Mouse (Mus musculus) retina, embryonic 14.5 days (tissue): ENCODE measurements around the gene Camkk2.

ENCODE experiments used
- DNase-seq: peaks from one replicate; pipeline ENCODE4 v3.0.0-alpha.2; 2015; ENCODE audit warnings: low spot score

Gene Camkk2

DNA sequence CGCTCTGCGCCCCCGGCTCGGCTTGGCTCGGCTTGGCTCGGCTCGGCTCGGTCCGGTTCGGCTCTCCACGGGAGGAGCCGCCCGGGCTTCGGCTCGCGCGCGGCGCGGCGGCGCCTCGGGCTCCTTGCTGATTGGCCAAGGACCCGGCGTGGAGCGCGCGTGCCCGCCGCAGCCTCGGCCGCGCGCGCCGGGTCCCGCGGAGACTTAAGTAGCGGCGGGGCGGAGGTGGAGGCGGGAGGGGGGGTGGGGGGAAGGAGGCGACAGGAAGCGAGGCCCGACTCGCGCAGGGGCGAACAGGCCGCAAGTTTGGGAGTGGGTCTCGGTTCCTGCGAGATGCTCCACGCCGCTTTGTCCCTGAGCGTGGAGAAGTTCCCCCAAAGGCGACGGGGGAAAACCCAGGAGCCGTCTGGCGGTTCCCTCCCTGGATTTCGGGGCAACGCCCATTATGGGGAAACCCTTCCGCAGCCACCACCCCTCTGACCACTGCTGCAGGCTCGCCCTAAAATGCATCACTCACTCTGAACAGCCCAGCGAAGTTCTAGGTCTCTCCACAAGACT is at the start of gene Camkk2:
Gene Camkk2, minus strand, starts transcription at position 133 of the 558 bp plus-strand sequence.
- DNase-seq: peak; percentile 84

DNA sequence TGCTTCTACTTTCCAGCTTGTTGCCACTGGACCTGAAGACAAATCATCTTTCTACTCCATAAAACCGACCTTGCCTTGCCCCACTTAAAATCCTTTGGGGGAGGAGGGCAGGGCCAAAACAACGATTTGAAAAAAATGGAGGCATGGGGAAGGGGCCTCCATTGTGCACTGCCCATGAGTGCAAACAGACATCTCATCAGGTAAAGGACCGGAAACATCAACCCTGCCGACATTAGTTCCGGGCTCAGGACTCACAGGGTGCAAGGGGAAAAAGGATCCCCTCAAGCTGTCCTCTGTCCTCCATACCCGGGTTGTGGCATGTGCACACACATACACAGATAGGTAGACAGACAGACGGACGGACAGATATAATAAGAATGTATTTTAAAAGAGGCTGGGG is 45.9 kb upstream of the Camkk2 start:
- DNase-seq: no peak

DNA sequence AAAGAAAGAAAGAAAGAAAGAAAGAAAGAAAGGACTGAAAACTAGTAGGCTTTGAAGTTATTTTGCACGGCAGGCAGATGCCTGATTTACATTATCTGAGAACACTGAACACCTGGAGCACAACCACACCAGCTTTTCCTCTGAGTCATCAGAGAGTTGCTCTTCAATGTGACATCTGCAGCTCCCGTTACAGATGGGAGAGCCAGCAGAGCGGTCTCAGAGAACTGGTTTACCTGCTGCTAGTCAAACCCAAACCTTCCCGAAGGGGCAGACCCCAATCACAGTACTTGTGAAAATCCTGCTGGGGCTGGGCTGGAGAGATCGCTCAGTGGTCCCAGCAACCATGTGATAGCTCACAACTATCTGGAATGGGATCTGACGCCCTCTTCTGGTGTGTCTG is 45.2 kb upstream of the Camkk2 start:
- no peak for DNase-seq

DNA sequence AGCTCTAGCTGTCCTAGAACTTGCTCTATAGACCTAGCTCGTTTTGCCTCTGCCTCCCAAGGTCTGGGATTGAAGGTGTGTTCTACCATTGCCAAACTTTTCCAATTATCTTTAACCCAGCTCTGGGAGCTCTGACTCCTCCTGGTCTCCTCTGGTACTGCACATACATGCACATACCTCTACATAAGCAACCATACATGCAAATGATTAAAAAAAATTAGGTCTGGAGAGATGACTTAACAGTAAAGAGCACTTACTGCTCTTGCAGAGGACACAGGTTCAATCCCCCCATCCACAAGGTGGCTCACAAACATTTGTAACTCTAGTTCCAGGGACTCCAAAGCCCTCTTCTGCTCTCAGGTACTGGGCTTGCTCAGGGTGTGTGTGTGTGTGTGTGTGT is 44.8 kb upstream of the Camkk2 start:
- no peak for DNase-seq

DNA sequence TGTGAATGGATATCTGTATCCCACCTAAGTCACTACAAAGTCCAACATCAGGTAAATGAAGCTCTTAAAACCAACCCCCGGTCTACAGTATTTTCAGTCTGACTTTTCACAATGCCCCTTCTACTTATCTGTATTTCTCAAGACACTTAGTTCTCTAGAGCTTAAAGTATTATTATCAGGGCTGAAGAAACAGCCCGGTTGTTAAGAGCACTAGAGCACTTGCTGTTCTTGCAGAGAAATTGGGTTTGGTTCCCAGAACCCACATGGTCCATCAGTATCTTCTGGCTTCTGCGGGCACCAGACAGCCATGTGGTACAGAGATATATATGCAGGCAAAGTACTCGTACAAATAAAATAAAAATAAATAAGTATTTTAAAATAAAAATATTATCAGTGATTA is 43.2 kb upstream of the Camkk2 start:
- no peak for DNase-seq

DNA sequence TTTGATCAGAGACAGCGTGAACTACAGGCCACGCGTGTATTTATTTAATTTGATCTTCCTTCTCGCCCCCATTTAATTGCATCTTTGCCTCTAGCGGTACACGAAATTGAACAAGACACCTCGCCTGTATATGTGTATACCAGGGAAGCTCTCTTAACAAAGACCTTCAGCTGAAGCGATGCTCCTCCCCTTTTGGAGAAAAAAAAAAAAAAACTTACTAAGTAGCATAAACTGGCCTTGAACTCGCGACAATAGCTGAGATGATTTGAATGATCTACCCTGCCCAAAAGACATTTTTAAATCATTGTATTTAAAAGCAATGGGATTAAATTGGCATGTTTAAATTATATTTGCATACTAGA is 42.3 kb upstream of the Camkk2 start:
- no peak for DNase-seq

DNA sequence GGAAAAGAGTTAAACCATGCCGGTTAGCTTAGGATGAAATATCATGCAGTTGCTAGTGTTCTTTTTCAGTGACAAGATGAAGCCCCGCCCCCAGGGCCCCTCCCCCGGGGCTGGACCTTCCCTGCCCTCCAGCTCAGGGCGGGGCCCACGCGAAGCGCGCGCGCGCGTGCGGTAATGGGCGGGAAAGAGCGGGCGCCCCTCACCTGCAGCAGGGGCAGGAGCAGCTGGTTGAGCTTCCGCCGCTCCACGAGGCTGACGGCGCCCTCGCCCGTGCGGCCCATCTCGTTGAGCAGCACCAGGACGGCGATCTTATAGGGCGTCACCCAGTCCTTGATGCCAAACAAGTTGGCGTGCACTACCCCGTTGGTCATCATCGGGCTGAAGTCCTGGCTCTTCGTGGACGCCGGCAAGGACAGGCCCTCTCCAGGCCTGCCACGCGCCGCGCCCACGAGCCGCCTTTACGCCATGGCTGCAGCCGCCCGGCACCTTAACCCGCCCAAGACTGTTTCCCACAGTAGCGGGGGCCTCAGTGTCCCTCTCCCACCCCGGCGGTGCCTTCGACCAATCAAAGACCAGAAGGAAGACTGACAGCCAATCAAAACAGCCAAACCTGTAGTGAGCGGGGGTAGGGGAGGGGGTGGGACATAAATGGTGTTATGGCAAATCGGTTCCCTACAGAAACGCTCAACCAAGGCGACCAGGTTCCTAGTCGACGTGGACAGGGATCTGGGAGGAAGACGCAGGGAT is 41.7 kb upstream of the Camkk2 start, which contains the start of gene Anapc5:
Gene Anapc5, minus strand, starts transcription at position 563 of the 747 bp plus-strand sequence.
- peak; percentile 96 for DNase-seq

DNA sequence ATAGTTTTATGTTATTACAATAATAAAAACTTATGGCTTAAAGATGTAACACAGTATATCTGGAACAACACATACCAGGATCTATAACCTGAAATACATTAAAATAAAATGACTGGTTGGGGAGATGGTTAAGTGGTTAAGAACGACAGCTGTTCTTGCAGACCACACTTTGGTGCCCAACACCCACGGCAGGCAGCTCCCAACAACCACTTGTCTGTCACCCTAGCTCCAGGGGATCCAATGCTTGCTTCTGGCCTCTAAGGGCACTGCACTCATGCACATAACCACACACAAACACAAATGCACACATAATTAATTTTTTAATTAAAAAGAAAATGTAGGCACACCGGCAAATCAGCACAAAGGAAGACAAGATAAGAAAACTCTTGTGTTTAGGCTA is 33.5 kb upstream of the Camkk2 start:
- no peak for DNase-seq

DNA sequence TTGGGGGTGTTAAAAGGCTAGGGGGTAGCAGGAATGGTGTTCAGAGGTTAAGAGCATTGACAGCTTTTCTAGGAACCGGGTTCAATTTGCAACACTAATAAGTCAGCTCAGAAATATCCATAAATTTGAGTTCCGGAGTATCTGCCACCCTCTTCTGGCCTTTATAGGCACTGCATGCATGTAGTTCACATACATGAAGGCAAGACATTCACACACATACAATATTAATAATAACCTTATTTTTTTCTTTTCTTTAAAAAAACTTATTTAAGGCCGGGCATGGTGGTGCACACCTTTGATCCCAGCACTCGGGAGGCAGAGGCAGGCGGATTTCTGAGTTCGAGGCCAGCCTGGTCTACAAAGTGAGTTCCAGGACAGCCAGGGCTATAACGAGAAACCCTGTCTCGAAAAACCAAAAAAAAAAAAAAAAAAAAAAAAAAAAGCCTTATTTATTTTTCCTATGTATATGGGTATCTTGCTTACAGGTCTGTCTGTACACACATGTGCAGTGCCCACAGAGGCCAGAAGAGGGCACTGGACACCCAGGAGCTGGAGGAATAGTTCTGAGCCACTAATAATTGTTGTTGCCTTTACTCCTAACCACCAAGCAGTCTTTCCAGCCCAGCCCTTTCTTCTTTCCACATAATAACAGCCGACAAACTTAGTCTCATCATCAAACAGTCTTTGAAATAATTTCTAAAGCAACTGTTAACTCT is 32.3 kb upstream of the Camkk2 start:
- DNase-seq: peak; percentile 76

DNA sequence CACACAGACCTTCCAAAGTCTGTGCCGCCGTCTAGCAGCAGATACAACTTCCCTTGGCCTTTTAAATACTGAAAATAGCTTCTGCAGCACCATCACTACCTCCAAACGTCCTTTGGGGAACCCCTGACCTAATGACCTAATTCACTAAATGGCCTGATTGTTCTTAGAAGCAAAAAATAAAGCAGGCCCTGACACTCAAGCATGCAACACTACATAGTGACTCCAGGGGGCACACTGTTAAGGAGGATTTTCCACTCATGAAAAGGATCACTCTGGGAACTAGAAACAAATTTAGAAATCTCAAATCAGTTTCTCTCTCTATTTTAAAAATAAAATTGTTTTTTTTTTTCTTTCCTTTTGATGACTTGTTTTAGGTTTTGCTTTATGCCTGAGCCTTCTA is 26.3 kb upstream of the Camkk2 start:
- DNase-seq: peak; percentile 62

DNA sequence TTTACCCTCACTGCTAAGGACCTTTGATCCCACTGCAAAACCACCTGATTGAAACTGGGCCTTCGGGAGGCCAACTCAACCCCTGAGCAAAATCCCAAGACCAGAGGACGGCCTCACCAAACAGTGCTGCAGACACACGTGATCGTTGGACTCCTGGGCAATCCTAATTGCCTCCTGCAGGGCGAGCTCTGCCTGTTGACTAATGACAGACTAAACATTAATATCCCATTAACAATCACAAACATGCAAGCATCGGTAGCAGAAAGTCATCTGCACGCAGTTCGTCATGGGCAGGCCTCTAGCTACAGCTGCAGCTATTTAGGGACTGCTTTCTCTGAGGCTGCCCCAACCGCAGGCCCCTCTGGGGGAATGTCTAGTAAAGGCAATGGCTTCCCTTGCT is 23.5 kb upstream of the Camkk2 start:
- DNase-seq: no peak

DNA sequence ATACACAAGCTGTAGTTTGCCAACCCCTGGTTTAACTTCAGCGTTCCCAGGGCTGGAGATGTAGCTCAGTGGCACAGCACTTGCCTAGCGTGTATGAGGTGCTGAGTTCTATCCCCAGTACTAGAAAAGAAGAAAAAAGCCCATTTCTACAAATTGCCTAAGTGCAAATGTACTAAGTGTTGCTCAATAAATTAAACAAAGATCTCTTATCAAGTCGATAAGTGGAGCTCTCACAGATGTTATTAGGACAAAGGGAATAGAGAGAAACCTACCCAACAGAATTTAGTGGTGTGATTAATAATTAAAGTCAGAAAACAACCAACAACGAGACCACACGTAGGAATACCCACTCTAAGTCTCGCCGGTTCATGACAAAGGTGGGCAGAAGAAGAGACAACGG is 22.5 kb upstream of the Camkk2 start:
- no peak for DNase-seq

DNA sequence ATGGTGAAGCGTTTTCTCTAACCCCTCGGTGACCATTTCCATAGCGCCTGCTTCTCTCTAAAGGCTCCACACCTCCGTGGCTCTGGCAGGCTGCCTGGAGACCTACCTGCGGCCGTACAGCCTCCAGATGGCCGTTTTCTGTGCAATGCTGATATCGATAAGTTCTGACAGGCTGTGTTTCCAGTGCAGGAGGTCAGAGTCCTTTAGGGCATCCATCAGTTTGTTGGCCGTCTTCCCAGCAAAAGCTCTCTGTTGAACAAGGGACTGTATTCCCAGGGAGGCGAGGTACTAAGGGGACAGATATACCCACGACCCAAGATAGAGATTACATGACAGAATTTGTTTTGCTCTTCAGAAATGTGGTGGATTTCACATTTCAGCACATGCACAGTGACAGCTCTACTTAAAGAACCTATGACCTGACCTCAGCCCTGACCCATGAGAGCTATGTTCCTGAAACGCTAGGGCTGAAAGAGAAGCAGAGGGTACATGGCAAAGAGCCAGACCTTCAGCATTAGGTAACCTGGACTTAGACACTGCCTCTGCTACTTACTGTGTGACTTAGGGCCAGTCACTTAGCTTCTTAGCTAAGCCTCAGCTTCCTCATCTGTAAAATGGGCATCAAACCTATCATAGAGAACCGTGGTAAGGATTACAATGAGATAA is 21.3 kb upstream of the Camkk2 start:
- no peak for DNase-seq

DNA sequence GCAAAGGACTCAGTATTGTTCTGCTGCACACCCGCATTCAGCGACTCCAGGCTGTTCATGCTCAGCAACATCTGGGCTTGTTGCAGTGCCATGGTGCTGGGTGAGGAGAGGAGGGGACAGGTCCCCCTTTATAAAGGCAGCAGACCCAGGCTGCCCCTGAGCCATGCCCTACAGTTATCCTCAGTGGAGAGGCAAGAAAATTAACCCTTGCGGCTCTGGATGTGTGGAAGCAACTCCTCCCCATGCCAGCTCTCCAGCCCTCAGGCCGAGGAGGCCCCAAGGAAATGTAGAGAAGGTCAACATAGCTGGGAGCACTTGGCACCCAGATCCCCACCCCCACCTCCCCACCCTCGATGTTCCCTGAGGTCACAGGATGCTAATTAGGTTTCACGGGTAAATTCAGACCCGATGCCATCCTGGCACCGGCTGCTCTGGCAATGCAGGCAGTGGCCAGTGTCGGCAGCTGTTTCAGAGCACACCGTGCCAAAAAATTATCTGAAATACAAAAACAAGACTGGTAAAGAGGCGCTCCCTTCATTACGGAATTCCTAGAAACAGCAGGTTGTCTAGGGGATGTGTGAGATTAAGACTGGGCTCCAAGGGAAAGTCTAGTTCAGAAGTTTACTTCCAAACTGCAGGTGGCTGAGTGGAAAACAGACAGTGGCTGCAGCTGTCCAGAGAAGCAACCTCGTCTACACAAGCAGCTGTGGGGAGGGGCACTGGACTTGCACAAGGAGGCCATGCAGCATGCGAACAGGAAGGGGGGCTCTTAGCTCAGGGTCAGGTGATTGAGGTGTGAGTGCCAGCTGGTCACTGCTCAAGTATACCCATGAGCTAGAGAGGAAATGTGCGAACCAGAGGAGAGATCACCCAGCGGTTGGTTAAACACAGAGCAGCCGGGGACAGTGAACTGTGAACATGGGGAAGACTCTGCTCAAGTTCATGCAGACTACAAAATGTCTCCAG is 20.5 kb upstream of the Camkk2 start:
- no peak for DNase-seq

DNA sequence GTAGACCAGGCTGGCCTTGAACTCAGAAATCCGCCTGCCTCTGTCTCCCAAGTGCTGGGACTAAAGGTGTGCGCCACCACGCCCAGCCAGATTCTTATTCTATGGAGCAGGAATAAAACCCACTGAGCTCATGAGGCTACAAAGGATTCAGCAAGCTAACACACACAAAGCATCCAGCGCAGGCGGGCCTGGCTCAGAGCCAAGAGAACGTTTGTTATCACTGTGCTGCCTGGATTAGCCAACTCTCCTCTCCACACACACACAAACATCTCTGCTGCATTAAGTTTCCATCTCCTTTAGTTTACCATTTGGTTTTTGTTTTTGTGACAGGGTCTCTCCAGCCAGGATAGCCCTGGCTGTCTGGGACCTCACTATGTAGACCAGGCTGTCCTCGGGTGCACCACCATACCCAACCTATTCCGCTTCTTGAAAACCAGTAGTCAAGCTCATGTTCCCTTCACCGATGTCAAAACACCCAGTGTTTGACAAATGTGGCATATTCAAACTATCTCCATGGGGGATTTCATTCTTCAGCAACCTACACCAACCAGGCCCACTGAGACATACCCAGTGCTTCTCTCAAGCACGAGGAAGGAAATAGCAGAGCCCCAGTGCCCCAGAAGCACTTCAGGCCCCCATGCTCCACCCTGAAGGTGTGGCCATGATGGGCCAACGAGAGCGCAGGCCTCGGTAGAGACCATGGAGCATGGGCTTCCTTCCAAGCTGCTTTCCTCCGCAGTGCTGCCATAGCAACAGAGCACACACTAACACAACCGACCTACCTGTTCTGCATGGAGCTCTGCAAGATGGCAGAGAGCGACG is 19.6 kb upstream of the Camkk2 start:
- no peak for DNase-seq

DNA sequence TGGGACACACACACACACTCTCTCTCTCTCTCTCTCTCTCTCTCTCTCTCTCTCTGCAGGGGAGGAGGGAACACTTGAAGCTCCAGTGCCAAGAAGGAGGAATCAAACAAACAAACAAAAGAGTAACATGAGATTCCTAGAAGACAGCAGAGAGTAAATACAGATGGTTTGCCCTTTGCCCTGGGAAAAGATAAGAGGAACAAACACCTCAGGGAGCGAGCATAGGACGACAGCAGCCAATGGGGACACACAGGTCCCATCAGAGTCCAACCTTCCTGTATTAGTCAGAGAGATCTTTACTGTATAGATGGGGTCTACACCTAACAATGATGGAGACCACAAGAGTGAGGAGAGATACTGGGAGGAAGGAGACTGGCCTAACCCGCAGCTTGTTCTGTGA is 18.7 kb upstream of the Camkk2 start:
- no peak for DNase-seq

DNA sequence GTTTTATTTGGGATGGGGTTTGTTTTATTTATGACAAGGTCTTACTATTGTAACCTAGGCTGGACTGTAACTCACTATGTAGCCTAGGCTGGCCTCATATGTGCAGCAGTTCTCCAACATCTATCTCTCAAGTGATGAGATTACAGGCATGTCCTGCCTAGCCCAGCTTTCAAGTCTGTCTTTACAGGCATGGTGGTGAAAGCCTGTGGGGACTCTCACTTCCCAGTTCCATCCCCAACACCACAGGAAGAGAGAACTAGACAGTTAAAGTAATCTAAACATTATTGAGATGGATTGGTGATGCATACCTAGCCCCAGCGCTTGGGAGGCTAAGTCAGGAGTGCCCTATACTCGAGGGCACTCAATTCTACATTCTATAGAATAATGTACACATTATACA is 9.5 kb upstream of the Camkk2 start:
- DNase-seq: no peak

DNA sequence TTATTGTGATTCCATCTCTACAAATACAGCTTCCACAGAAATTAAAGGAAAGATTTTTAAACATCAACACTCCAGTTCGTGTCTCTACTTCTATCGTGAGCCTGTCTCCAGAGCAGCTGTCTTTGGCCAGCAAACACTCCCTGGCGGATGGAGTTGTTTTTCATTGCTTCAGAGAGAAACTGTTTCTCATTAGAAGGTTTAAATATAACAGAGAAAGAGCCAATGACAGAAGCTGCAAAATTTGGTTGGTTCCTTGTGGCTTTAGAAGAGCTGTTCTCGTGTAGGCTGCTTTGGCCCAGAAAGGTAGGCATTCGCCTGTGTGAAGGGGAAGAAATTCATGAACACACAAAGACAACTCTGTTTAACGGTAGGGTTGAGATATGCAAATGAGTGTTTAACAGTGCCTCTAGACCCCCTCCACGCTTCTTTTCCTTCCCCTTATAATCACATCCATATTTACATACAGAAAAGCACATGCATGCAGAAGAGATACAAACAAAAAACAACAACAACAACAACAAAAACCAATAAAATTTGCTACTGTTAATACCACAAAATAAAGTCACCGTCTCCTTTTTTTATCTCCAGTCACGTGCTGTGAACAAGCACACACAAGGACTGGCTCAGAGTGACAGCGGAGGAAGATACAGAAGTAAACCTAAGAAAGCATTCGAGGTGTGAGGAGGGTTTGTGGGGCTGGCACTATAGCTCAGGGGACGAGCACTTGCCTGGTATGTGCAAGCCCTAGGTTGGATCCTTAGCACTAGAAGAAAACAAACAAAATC is 7.0 kb upstream of the Camkk2 start:
- DNase-seq: no peak

DNA sequence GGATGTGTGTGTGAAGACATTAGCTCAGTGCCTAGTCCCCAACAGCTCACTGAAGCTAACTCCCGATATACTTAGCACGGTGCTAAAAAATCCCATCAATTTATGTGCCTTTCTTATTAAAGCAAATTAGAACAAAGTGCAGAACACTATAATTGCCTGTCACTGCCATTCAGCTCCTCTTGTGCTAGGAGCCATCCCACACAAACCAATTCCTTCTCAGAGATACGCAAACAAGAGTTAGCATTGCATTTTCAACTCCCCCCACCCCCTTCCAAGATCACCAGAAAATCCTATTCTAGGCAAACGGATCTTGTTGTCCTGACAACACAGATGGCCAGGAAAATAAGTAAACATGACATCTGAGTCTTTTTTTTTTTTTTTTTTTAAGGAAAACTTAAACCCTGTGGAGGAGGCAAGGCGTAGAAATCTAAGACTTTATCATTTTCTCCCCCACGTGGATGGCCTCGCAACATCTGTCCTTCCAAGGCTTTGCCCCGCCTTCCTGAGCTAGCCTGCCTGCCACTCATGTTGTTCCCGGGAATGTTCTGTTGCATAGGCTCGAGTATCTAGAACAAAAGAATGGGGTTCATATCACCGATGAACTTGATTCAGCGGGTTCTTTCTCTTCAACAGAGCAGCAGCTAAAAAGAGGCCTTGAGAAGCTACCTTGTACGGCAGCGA is 4.7 kb upstream of the Camkk2 start:
- DNase-seq: no peak
